In the genomic region with DNA sequence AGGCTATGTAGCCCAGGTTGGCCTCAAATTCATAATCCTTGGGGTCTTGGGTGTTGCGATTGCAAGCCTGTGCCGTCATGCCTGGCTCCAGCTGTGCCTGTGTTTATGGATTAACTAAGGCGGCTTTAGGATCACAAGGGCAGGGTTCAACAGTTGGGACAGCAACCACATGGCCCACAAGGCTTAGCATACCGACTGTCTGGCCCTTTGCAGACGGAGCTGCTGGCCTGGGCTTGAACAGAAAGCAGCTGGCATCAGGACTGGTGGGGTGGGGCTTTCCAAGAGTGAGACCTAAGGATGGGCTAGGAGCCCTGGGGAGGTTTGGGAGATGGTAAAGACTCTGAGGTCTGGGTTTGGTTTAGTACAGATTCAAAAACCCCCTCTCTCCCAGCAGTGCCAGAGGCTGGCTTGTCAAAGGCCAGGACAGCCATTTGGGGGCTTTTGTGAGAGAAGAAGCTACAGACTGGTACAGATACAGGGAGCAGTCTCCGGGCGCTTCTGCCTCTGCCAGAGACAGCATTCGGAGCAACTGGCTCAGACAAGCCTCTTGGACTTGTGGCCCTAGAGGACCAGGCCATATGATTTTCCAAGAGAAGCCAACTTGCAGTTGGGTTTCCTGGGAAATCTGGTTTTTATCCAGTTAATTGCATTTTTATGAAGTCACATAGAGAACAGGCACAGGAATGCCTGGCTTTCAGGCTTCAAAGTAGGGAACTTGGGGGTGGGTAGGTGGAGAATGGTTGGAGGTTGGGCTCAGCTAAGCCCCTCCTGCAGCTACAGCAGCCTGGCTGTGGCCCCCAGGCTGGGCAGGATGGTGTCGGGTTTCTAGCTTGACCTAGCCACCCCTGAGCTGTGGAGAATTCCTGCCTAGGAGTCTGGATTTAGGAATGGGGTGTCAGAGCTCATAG, we compare ENCODE assay signal across 8 mouse cellular contexts. TPM values are rescaled to one million over a fixed set of nuclear protein-coding genes. Genes with fewer than 3 reads are reported as not detected.
DNase-seq lines count a peak whose midpoint lies in the region; ATAC-seq lines count a peak whose summit lies in the region.

No protein-coding gene starts in this region.

- no peaks in the 10 kb centered on the region for H3K9me3 ChIP-seq in heart, embryonic 13.5 days
- H3K9me3 ChIP-seq in midbrain, embryonic 13.5 days = no peaks in the 10 kb centered on the region

- ATAC-seq in heart, embryonic 13.5 days (ENCODE audit: extremely low read depth, insufficient number of reproducible peaks, low FRiP score, low TSS enrichment) = no peak
- 0 out of 2 replicates have a peak, but pooled peaks have one; percentile 5 for ATAC-seq in midbrain, embryonic 13.5 days

- H3K27ac ChIP-seq in heart, embryonic 13.5 days (replicated peaks) = peak overlapping the region; percentile 85
- no peak overlapping the region for H3K27ac ChIP-seq in midbrain, embryonic 13.5 days

- 47% methylated on average over 9 of the region's 9 CpGs for WGBS in heart, embryonic 13.5 days
- WGBS in midbrain, embryonic 13.5 days = 27% methylated on average over 9 of the region's 9 CpGs

- peaks cover 8% of the 10 kb centered on the region; the same call in 1 of the 2 replicates for H3K36me3 ChIP-seq in heart, embryonic 13.5 days
- peaks cover 5% of the 10 kb centered on the region for H3K36me3 ChIP-seq in midbrain, embryonic 13.5 days

- peaks cover 42% of the 10 kb centered on the region for H3K4me1 ChIP-seq in heart, embryonic 13.5 days
- peaks cover 21% of the 10 kb centered on the region for H3K4me1 ChIP-seq in midbrain, embryonic 13.5 days (replicated peaks)

- H3K9ac ChIP-seq in heart, embryonic 13.5 days = peak overlapping the region; percentile 76
- H3K9ac ChIP-seq in midbrain, embryonic 13.5 days (replicated peaks) = no peak overlapping the region

- H3K4me2 ChIP-seq in heart, embryonic 13.5 days = peak overlapping the region; percentile 67
- no peak overlapping the region for H3K4me2 ChIP-seq in midbrain, embryonic 13.5 days (replicated peaks)

- DNase-seq in heart, adult 11 months = no peak
- DNase-seq in embryo, embryonic 9.5 days (ENCODE audit: extremely low spot score) = peak; percentile 75
- DNase-seq in kidney, postnatal 10 days = peak; percentile 73
- no peak for DNase-seq in urinary bladder, postnatal 4 days (ENCODE audit: low spot score in 2 of 2)
- DNase-seq in adrenal gland, adult 2 months = no peak
- DNase-seq in cerebellum, adult 11-12 months = no peak

- H3K4me3 ChIP-seq in heart, embryonic 13.5 days = peak overlapping the region; percentile 39
- H3K4me3 ChIP-seq in midbrain, embryonic 13.5 days (replicated peaks) = no peak overlapping the region

- no peaks in the 10 kb centered on the region for H3K27me3 ChIP-seq in heart, embryonic 13.5 days (replicated peaks)
- no peaks in the 10 kb centered on the region for H3K27me3 ChIP-seq in midbrain, embryonic 13.5 days

RNA-seq across cellular contexts. Expression of a gene that starts 37.8 kb away (rescaled TPM):
- 1.8 TPM in 2 replicates for polyA plus RNA-seq in heart, embryonic 13.5 days (2015; fragmentation: Nextera tagmentation; extraction: Ambion mirVana)
- 2.5 and 5.1 TPM in 2 replicates for polyA plus RNA-seq in midbrain, embryonic 13.5 days (2015; fragmentation: Nextera tagmentation; extraction: Ambion mirVana)
- 10 to 100 TPM; 43.9 to 65.5 TPM for total RNA-seq in adrenal gland, adult 2 months (2021)
- polyA plus RNA-seq in adrenal gland, adult 2 months (2012; rRNA removed) = 16.4 and 18.6 TPM in 2 replicates

Comparison
In these comparisons a context has a peak if more than half of its experiments do, and no peak if none do; other contexts are left out.
1. DNase-seq: peak in embryo, embryonic 9.5 days (single experiment) and kidney, postnatal 10 days (single experiment); none in heart, adult 11 months (single experiment), urinary bladder, postnatal 4 days (0 of 2), adrenal gland, adult 2 months (single experiment) and cerebellum, adult 11-12 months (single experiment).